Mouse (Mus musculus) right cerebral cortex, postnatal 25 days (tissue): ENCODE measurements around the gene Serpina1b.
"Not testable (repeated sequence)": the region's sequence is repeated elsewhere in the genome, so short reads cannot be mapped to it uniquely, and the experiment has no call there.

Source experiments
- DNase-seq: peaks from one replicate; pipeline ENCODE4 v3.0.0; 2022

The Serpina1b gene

GRCm38 (mm10) chr12:103830273-103830672, at the start of gene Serpina1b:
Gene Serpina1b, minus strand, starts transcription at chr12:103830373.
- not testable (repeated sequence) for DNase-seq

- not testable (repeated sequence) for DNase-seq
Measured at GRCm38 (mm10) chr12:103866873-103867272, 36.7 kb upstream of the Serpina1b start.

- not testable (repeated sequence) for DNase-seq
Measured at GRCm38 (mm10) chr12:103863101-103863974, 33.2 kb upstream of the Serpina1b start, which contains the start of gene Serpina1a. Gene Serpina1a, minus strand, starts transcription at chr12:103863562.

- no peak for DNase-seq
Measured at GRCm38 (mm10) chr12:103860976-103861375, 30.8 kb upstream of the Serpina1b start.

- not testable (repeated sequence) for DNase-seq
Measured at GRCm38 (mm10) chr12:103860571-103860970, 30.4 kb upstream of the Serpina1b start.

- not testable (repeated sequence) for DNase-seq
Measured at GRCm38 (mm10) chr12:103859584-103859983, 29.4 kb upstream of the Serpina1b start.

- not testable (repeated sequence) for DNase-seq
Measured at GRCm38 (mm10) chr12:103853032-103853431, 22.9 kb upstream of the Serpina1b start.

- not testable (repeated sequence) for DNase-seq
Measured at GRCm38 (mm10) chr12:103827661-103828372, 2.4 kb downstream of the Serpina1b start.

GRCm38 (mm10) chr12:103823826-103824225, 6.3 kb downstream of the Serpina1b start:
- not testable (repeated sequence) for DNase-seq

- DNase-seq: not testable (repeated sequence)
Measured at GRCm38 (mm10) chr12:103773246-103773851, 56.8 kb downstream of the Serpina1b start, which contains the start of gene Serpina1d. Gene Serpina1d, minus strand, starts transcription at chr12:103773592.

GRCm38 (mm10) chr12:103770597-103770996, 59.6 kb downstream of the Serpina1b start:
- DNase-seq: not testable (repeated sequence)

GRCm38 (mm10) chr12:103763083-103763482, 67.1 kb downstream of the Serpina1b start:
- DNase-seq: not testable (repeated sequence)

GRCm38 (mm10) chr12:103760316-103760715, 69.9 kb downstream of the Serpina1b start:
- DNase-seq: not testable (repeated sequence)

- DNase-seq: not testable (repeated sequence)
Measured at GRCm38 (mm10) chr12:103745957-103746356, 84.2 kb downstream of the Serpina1b start.

- DNase-seq: not testable (repeated sequence)
Measured at GRCm38 (mm10) chr12:103737791-103738580, 92.2 kb downstream of the Serpina1b start.

GRCm38 (mm10) chr12:103735566-103735965, 94.6 kb downstream of the Serpina1b start:
- not testable (repeated sequence) for DNase-seq

GRCm38 (mm10) chr12:103735101-103735500, 95.1 kb downstream of the Serpina1b start:
- DNase-seq: not testable (repeated sequence)

- no peak for DNase-seq
Measured at GRCm38 (mm10) chr12:103711537-103711936, 118.6 kb downstream of the Serpina1b start.

- no peak for DNase-seq
Measured at GRCm38 (mm10) chr12:103710405-103710804, 119.8 kb downstream of the Serpina1b start.

- DNase-seq: no peak
Measured at GRCm38 (mm10) chr12:103706113-103706512, 124.1 kb downstream of the Serpina1b start.

- no peak for DNase-seq
Measured at GRCm38 (mm10) chr12:103705547-103705946, 124.6 kb downstream of the Serpina1b start.
